Mouse (Mus musculus) brain, embryonic 14.5 days (tissue): ENCODE results near the gene Fam189a1. TPM values are rescaled to one million over a fixed set of nuclear protein-coding genes. Genes with fewer than 3 reads are reported as not detected.

Experiments used
- DNase-seq: peaks from one replicate; pipeline ENCODE4 v3.0.0-alpha.2; 2011; ENCODE audit warnings: low read depth
- CTCF ChIP-seq: fragments of 200-500 bp; IDR thresholded peaks from 2 replicates; pipeline ENCODE4 v1.5.1; 2012; ENCODE audit warnings: inconsistent platforms, mild to moderate bottlenecking, moderate library complexity, borderline replicate concordance; ENCODE audit not compliant: insufficient read depth, insufficient read length; ENCODE audit errors: extremely low read depth
- POLR2A ChIP-seq: fragments of 200-500 bp; IDR thresholded peaks from 2 replicates; pipeline ENCODE4 v1.6.1; 2012; ENCODE audit warnings: mild to moderate bottlenecking, inconsistent platforms, borderline replicate concordance; ENCODE audit not compliant: poor library complexity, insufficient read depth, insufficient read length, severe bottlenecking; ENCODE audit errors: extremely low read depth
- polyA plus RNA-seq: library from polyadenylated mRNA; depleted of rRNA; stranded (reverse); fragments of >200 nt; gene quantifications from 2 replicates; pipeline ENCODE4 v1.2.3, GENCODE M21; 2012

Gene Fam189a1
- polyA plus RNA-seq, 1 experiment = 34.3 TPM

DNA sequence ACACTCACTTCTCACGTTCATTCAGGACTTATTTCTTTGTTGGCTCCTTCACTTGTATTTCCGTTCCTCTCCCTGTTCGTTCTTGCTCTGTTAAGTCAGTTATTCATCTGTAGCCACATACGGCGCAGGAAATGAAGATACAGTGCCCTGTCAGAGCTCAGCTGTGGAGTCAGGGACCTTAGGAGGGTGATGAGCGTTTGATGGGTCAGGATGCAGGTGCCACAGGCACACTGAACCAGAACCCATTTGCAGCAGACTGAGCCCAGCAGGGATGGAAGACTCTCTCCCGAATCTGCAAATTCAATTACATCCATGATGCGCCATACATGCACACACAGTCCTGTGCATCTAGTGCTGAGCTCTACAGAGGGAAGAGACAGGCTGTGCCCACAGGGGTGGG, 212.2 kb downstream of the Fam189a1 start:
- DNase-seq = no peak
- no peak for TF ChIP-seq POLR2A
- no peak for TF ChIP-seq CTCF

GRCm38 (mm10) chr7:64936927-64937326, 219.4 kb downstream of the Fam189a1 start:
- DNase-seq = peak; percentile 51
- TF ChIP-seq CTCF = no peak
- no peak for TF ChIP-seq POLR2A

- TF ChIP-seq CTCF (no peak), POLR2A (no peak)
- no peak for DNase-seq
These were observed 222.3 kb downstream of the Fam189a1 start for GRCm38 (mm10) chr7:64934115-64934514.

DNA sequence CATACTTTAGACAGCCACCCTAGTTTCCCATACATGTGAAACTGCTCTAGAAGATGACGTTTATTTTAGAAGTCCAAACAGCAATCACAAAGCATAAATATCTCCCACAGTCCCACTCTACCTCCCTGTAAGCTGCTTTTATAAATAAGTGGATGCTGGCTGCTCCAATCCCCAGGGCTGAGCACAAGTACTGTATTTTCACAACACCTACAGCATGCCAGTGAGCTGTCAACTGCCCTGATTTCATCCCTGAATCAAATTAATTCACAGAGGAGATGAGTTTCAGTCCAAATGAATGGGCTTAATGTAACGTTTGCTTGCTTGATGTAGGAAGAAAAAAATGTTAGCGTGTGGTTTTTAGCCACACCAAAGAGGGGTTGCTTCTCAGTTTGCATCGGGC, 225.4 kb downstream of the Fam189a1 start:
- DNase-seq = peak; percentile 42
- TF ChIP-seq CTCF (no peak), POLR2A (no peak)

- TF ChIP-seq POLR2A (no peak), CTCF (no peak)
These were observed 232.5 kb downstream of the Fam189a1 start for GRCm38 (mm10) chr7:64923918-64924317.

GRCm38 (mm10) chr7:64921189-64921588, 235.2 kb downstream of the Fam189a1 start:
- TF ChIP-seq CTCF = no peak
- no peak for TF ChIP-seq POLR2A
- peak; percentile 42 for DNase-seq

More at GRCm38 (mm10) chr7:64923918-64924317, 232.5 kb downstream of the Fam189a1 start:
- no peak for DNase-seq

GRCm38 (mm10) chr7:64920735-64921134, 235.6 kb downstream of the Fam189a1 start:
- TF ChIP-seq POLR2A (no peak), CTCF (no peak)
- peak; percentile 64 for DNase-seq

- peak; percentile 68 for DNase-seq
- TF ChIP-seq POLR2A (no peak), CTCF (no peak)
These were observed 239.7 kb downstream of the Fam189a1 start for GRCm38 (mm10) chr7:64916654-64917053.

DNA sequence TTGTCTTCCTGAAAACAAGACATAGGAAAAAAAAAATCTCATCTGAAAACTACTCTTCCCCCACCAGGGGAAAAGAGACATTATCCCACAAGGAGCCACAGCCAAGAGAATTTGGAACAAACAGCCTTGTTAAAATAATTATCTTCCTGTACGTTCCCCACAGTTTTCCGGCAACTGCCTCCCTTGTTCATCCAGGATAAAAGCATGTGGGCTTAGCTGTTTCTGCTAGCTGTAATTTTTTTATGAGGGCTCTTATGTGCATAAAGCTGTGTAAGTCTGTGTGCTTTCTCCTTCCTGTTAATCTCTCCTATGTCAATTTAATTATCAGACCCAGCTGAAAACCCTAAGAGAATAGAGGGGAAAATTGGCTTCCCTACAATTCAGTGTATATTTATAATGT, 241.2 kb downstream of the Fam189a1 start:
- DNase-seq = peak; percentile 62

GRCm38 (mm10) chr7:64911945-64912344, 244.4 kb downstream of the Fam189a1 start:
- DNase-seq = no peak
- TF ChIP-seq POLR2A (no peak), CTCF (no peak)

More for the DNA sequence above, 241.2 kb downstream of the Fam189a1 start:
- TF ChIP-seq POLR2A = no peak
- no peak for TF ChIP-seq CTCF

DNA sequence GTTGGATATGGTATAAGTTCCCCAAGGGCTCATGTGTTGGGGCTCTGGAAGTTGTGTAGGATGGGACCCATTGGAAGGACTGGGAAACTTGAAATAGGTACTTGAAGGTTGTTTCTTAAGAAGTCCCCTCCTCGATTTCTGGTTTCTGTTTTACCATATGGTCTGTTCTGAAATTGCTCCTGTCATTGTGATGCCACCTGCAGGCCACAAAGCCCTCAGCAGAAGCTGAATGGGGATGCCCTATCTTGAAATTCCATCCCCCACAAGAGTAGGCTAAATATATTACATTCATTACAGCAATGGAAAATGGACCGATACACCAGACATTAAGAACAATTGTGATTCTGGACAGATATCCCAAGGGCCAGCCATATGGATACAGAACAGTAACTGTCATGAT, 246.2 kb downstream of the Fam189a1 start:
- TF ChIP-seq POLR2A = no peak
- TF ChIP-seq CTCF = no peak
- no peak for DNase-seq

- no peak for DNase-seq
- no peak for TF ChIP-seq CTCF
- TF ChIP-seq POLR2A = no peak
These were observed 249.4 kb downstream of the Fam189a1 start for GRCm38 (mm10) chr7:64906955-64907354.
